Mouse (Mus musculus) T-helper 2 cell (primary cell): Measurements from ENCODE around the gene Akirin1.

Experiments used
- in situ Hi-C: fragments of 300-600 bp; cut with MboI, MseI; formaldehyde crosslinking; loops from one replicate; pipeline ENCODE4 v1.15.1; 2025; ENCODE audit warnings: high pct_unique_total_duplicates

The Akirin1 gene

DNA sequence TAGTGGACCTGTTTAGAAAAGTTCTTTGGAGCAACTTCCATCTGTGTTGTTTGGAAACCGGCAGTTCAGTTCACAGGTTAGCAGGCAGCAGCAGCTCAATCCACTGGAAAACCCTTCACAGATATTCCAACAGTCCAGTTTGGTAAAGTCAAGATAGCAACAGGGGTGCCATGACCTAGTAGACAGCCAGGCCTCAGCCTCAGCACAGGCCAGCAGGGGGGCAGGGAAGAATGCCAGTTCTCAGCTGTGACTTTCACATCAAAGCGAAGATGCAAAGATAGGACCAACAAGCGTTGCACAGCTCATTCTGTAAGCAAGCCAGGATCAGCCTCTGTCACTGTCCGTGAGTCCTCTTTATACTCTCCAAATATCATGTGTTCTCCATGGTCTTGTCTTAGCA is 28.4 kb downstream of the Akirin1 start:
- in situ Hi-C loops, result no loop called here

DNA sequence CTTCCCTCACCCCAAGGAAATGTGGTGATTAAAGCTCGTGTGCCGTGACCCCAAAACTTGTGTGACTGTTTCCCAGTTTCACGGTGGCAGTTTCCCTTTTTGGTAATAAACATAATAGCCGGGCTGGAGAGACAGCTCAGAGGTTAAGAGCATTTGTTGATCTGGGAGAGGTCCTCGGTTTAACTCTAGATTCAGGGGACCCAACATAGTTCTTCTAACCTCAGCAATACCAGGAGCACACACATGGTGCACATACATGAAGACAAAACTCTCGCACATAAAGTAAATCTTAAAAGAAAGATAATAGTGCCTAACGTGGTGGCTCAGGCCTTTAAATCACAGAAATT is 31.7 kb downstream of the Akirin1 start:
- in situ Hi-C loops, result loop anchor here (5.0 kb wide), 1 partner anchor 34 kb away; the partner anchor contains the start of gene Akirin1

- in situ Hi-C loops, result loop anchor here (5.0 kb wide), 1 partner anchor 34 kb away; the partner anchor contains the start of gene Akirin1
Measured at GRCm38 (mm10) chr4:123717574-123718433, 32.3 kb downstream of the Akirin1 start, which contains the start of gene Ndufs5. Gene Ndufs5, minus strand, starts transcription at chr4:123718202.

DNA sequence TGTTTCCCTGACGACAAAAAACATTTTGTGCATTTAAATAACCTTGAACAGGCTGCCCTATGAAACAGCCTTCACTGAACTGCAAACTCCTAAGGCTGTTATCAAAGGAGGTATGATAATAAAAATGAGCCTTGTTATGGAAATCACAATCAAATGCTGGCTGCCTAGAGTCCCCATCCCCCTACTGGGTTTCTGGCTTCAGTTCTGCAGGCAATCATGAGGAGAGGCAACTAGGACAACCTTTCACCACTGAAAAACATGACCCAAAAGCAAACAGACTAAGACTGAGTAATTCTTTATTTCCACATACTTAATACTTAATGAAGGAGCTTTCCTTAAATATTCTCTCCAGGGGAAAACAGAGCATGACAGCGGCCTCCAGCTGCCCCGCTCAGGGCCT is 37.7 kb downstream of the Akirin1 start:
- in situ Hi-C loops, result no loop called here

GRCm38 (mm10) chr4:123707340-123707739 is 42.8 kb downstream of the Akirin1 start:
- in situ Hi-C loops, result no loop called here

DNA sequence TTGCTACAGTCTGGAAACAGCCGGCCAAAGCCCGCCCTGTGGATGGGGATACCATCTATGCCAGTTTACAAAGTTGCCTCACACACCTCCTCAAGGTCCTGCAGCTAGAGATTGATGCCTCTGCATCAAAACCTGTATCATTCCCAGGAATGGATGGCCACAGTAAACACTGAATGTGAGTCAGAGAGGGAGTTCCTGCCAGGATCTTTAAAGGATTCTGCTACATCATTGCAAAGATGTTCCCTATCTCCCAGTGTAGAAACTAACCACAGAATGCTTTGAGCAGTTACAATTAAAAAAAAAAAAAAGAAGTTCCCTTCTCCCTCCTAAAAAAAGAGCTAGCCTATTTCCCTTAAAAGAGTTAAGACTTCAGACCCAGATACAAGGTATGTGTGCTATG is 44.8 kb downstream of the Akirin1 start:
- in situ Hi-C loops, result no loop called here

DNA sequence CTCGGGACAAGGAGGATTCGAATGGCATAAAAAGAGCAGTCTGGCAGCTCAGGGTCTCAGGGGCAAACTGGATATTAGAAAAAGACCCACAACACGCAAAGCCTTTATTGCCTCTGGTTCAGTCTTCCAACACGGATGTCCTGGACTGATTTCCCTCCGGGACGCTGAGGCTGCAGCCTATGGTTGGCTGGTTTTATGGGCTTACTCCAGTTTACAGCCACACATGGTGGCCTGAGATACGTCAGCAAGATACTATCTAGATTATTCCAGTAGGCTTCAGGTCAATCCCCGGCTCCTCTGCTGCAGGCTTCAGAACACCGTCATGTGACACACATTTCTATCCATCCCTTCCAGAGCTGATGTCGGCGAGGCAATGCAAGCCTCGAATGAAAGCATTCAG is 56.8 kb downstream of the Akirin1 start:
- in situ Hi-C loops, result no loop called here

GRCm38 (mm10) chr4:123692071-123692470 is 58.1 kb downstream of the Akirin1 start:
- in situ Hi-C loops, result no loop called here

DNA sequence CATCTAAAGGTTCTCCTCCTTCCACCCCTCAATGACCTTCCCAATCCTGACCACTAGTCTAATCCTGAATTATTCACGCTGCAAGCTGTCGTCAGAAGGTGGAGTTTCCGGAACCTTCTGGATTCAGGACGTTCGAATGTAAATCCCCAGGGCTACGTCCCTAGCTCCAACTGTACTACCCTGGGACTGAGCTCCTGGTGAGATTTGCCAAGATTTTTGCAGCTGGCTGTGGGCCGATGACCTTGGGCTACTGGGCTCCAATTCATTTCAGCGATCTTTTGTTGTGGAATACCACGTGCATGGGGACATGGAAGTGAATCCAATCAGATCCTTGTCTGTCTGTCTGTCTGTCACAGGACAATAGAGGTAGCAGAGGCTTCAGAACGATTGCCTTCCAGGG is 59.8 kb downstream of the Akirin1 start:
- in situ Hi-C loops, result no loop called here

DNA sequence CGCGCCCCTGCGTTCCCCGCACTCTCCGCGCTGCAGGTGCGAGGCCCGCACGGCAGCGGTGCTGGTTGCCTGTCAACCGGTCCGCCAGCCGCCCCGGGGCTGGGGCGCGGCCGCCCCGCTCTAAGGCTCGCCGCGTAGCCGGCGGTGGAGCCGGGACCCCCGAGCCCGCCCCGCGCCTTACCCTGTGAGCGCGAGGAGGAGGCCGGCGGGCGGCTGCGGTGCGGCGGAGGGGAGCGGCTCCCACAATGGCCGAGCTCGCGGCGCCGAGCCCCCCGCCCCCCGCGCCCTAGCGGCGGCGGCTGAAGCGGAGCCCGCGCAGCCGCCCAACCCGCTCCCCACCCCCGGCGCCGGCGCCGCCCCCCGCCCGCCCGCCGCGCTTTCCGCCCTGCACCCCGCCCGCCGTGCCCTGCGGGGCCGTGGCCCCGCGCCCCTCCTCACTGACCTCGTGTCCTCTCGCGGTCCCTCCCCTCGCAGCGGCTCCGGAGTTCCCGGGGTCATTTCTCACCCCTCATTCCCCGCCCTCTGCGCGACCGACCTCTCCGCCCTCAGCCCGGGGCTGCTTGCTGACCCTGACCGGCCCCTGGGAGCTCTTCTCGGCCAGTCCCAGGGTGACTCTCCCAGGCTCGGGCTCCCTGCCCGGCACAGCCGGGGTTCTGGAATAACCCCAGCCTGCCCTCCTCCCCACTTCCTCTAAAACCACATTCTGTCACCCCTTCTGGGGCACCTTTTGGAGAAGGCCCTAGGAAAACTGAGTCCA is 62.9 kb downstream of the Akirin1 start:
- in situ Hi-C loops, result no loop called here

DNA sequence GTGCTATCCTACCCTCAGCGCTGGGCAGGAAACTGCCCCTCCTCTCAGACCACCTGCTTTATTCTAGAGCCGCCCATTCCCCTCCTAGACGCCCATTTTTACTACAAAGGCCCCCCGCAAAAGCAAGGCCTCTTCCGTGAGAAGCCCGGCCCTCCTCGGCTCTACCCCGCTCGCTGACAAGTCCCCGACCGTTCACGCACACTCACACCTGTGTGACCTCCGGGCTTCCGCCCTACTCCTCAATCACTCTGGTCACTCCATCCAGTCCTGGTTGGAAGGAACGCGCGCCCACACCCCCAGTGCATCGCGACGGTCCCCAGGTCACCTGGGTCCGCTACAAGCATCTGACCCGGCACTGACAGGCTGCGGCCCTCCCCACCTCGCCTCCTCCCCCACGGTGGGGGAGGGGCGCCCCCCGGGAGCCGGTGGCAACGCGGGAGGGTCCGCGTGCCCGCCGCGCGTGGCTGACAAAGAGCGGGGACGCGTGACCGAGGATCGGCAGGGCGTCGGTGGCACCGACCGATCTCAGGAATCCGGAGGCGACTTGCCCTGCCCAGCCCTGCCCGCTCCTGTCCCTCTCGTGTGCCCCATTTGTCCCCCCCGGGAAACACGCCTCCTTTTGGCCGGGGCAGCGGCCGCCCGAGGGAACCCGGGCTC is 63.6 kb downstream of the Akirin1 start:
- in situ Hi-C loops, result no loop called here

- in situ Hi-C loops, result no loop called here
Measured at GRCm38 (mm10) chr4:123685506-123686242, 64.5 kb downstream of the Akirin1 start.

DNA sequence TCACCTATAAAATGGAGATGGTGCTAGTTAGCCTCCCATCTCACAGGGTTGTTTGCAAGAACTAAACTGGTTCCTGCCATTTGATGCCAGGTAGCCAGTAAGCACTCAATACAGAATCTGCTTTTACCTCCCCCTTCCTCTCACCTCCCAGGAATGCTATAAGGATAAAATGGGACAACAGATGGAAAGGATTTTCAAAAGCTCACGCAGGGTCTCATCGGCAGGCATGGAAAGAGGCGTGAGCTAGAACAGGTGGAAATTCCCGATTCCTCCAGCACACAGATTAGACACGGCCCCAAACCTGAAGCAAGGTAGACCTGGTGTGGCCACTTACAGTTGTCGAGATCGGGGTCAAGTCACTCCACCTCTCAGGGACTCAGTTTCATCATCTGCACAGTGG is 65.1 kb downstream of the Akirin1 start:
- in situ Hi-C loops, result no loop called here
